ENCODE assay signal across 8 mouse cellular contexts in genomic region chr13:102644344-102644743, GRCm38 (mm10). TPM values are rescaled to one million over a fixed set of nuclear protein-coding genes. Genes with fewer than 3 reads are reported as not detected.
DNase-seq lines count a peak whose midpoint lies in the region; ATAC-seq and TF ChIP-seq lines count a peak whose summit lies in the region.
"Had no signal": no experiment of that assay in that cellular context is flagged by ENCODE, and none has a peak within 500 bp of the region (broad histone marks: within the 10 kb centered on the region; RNA-seq: fewer than 3 reads in every experiment).

No protein-coding gene starts in this region.

- H3K27me3 ChIP-seq in lung, embryonic 16.5 days (ENCODE audit: control insufficient read depth, insufficient read depth, low read depth, low read length) = no peaks in the 10 kb centered on the region
- no peaks in the 10 kb centered on the region for H3K27me3 ChIP-seq in forebrain, embryonic 13.5 days
- H3K27me3 ChIP-seq in limb, embryonic 15.5 days = peaks cover 4% of the 10 kb centered on the region; the same call in 1 of the 2 replicates
- H3K27me3 ChIP-seq in stomach, postnatal 0 days (ENCODE audit: control insufficient read depth, insufficient read depth, low read length) = no peaks in the 10 kb centered on the region
- H3K27me3 ChIP-seq: stomach, embryonic 15.5 days had no signal

- H3K9ac ChIP-seq in lung, embryonic 16.5 days (ENCODE audit: low read length) = no peak overlapping the region
- H3K9ac ChIP-seq in forebrain, embryonic 13.5 days = no peak overlapping the region
- no peak overlapping the region for H3K9ac ChIP-seq in limb, embryonic 15.5 days
- H3K9ac ChIP-seq in stomach, postnatal 0 days (ENCODE audit: low read length) = no peak overlapping the region; the same call in 1 of the 2 replicates
- H3K9ac ChIP-seq: stomach, embryonic 15.5 days had no signal

- H3K27ac ChIP-seq in lung, embryonic 16.5 days (ENCODE audit: low read length) = peak overlapping the region; percentile 50
- no peak overlapping the region for H3K27ac ChIP-seq in forebrain, embryonic 13.5 days
- peak overlapping the region; percentile 33; the same call in 1 of the 2 replicates for H3K27ac ChIP-seq in limb, embryonic 15.5 days
- peak overlapping the region; percentile 35; the same call in 1 of the 2 replicates for H3K27ac ChIP-seq in stomach, postnatal 0 days (replicated peaks)
- H3K27ac ChIP-seq: stomach, embryonic 15.5 days had no signal

- no peaks in the 10 kb centered on the region for H3K36me3 ChIP-seq in lung, embryonic 16.5 days (ENCODE audit: control insufficient read depth, insufficient read depth, low read length)
- H3K36me3 ChIP-seq in forebrain, embryonic 13.5 days (ENCODE audit: poor library complexity, severe bottlenecking) = no peaks in the 10 kb centered on the region
- no peaks in the 10 kb centered on the region for H3K36me3 ChIP-seq in limb, embryonic 15.5 days
- no peaks in the 10 kb centered on the region for H3K36me3 ChIP-seq in stomach, postnatal 0 days (ENCODE audit: control insufficient read depth, insufficient read depth, low read length)
- H3K36me3 ChIP-seq: stomach, embryonic 15.5 days had no signal

- no peak for TF ChIP-seq CTCF in lung, adult 2 months (IDR thresholded peaks at IDR 0.05; ENCODE audit: insufficient read depth, low read length)
- no peak for TF ChIP-seq CTCF in stomach, postnatal 0 days (IDR thresholded peaks at IDR 0.05; ENCODE audit: low read depth)

- ATAC-seq in lung, embryonic 16.5 days (ENCODE audit: low read depth) = 0 out of 2 replicates have a peak, but pooled peaks have one; percentile 21
- peak; percentile 57 for ATAC-seq in forebrain, embryonic 13.5 days
- no peak for ATAC-seq in limb, embryonic 15.5 days (ENCODE audit: insufficient number of reproducible peaks, low FRiP score, low TSS enrichment, low read depth)
- no peak for ATAC-seq in stomach, postnatal 0 days (ENCODE audit: low FRiP score, low TSS enrichment)

- no peak for TF ChIP-seq POLR2A in lung, adult 2 months (IDR thresholded peaks at IDR 0.05; ENCODE audit: borderline replicate concordance, extremely low read depth, low read depth, low read length)

- no peaks in the 10 kb centered on the region for H3K9me3 ChIP-seq in lung, embryonic 16.5 days (ENCODE audit: control insufficient read depth, low read length)
- no peaks in the 10 kb centered on the region for H3K9me3 ChIP-seq in forebrain, embryonic 13.5 days (replicated peaks)
- H3K9me3 ChIP-seq in limb, embryonic 15.5 days = no peaks in the 10 kb centered on the region
- no peaks in the 10 kb centered on the region for H3K9me3 ChIP-seq in stomach, postnatal 0 days (ENCODE audit: control insufficient read depth, low read length)
- H3K9me3 ChIP-seq: stomach, embryonic 15.5 days had no signal

- peaks cover 17% of the 10 kb centered on the region for H3K4me1 ChIP-seq in lung, embryonic 16.5 days (replicated peaks; ENCODE audit: control insufficient read depth, insufficient read depth, low read length)
- H3K4me1 ChIP-seq in lung, adult 2 months (ENCODE audit: control insufficient read depth, insufficient read depth, low read length) = peaks cover 5% of the 10 kb centered on the region
- H3K4me1 ChIP-seq in forebrain, embryonic 13.5 days = no peaks in the 10 kb centered on the region
- peaks cover 15% of the 10 kb centered on the region; the same call in 1 of the 2 replicates for H3K4me1 ChIP-seq in limb, embryonic 15.5 days
- no peaks in the 10 kb centered on the region for H3K4me1 ChIP-seq in stomach, postnatal 0 days (replicated peaks; ENCODE audit: control insufficient read depth, insufficient read depth)

- no peak for TF ChIP-seq EP300 in stomach, postnatal 0 days (optimal IDR thresholded peaks at IDR 0.05)

- H3K4me2 ChIP-seq in lung, embryonic 16.5 days (ENCODE audit: low read depth, low read length) = no peak overlapping the region; the same call in 1 of the 2 replicates
- peak overlapping the region; percentile 45 for H3K4me2 ChIP-seq in forebrain, embryonic 13.5 days
- H3K4me2 ChIP-seq in limb, embryonic 15.5 days = peak overlapping the region; percentile 31; the same call in 1 of the 2 replicates
- H3K4me2 ChIP-seq in stomach, postnatal 0 days (replicated peaks; ENCODE audit: low read depth) = no peak overlapping the region; the same call in 1 of the 2 replicates

- DNase-seq in lung, adult 2 months = no peak
- DNase-seq in stomach, postnatal 0 days (ENCODE audit: low spot score) = no peak
- DNase-seq in spleen, postnatal 10 days (ENCODE audit: low spot score in 2 of 2) = no peak
- no peak for DNase-seq in spleen, postnatal 4 days (ENCODE audit: low spot score in 2 of 2)

- H3K4me3 ChIP-seq in lung, embryonic 16.5 days (ENCODE audit: low read length) = no peak overlapping the region
- no peak overlapping the region for H3K4me3 ChIP-seq in lung, adult 2 months (replicated peaks; ENCODE audit: extremely low read depth, low read depth, low read length)
- no peak overlapping the region for H3K4me3 ChIP-seq in forebrain, embryonic 13.5 days
- H3K4me3 ChIP-seq in limb, embryonic 15.5 days = peak overlapping the region; percentile 16; the same call in 1 of the 2 replicates
- no peak overlapping the region for H3K4me3 ChIP-seq in stomach, postnatal 0 days (ENCODE audit: low read depth, low read length)
- H3K4me3 ChIP-seq: stomach, embryonic 15.5 days had no signal

- WGBS in lung, embryonic 16.5 days = 28% methylated on average over 8 of the region's 8 CpGs
- WGBS in lung, adult 2 months = 49% methylated on average over 8 of the region's 8 CpGs
- WGBS in forebrain, embryonic 13.5 days = 18% methylated on average over 8 of the region's 8 CpGs
- whole genome bisulfite sequencing in limb, embryonic 15.5 days = 18% methylated on average over 8 of the region's 8 CpGs
- WGBS in stomach, postnatal 0 days = 48% methylated on average over 8 of the region's 8 CpGs

RNA-seq across cellular contexts. Expression of gene Cd180, which starts 49.0 kb away (rescaled TPM):
- 0.44 and 0.64 TPM in 2 replicates for polyA plus RNA-seq in lung, embryonic 16.5 days (2015; fragmentation: Nextera tagmentation; extraction: Ambion mirVana)
- polyA plus RNA-seq in lung, adult 2 months (2012; rRNA removed) = 2.8 and 3.9 TPM in 2 replicates
- 0.38 and 0.40 TPM in 2 replicates for polyA plus RNA-seq in forebrain, embryonic 13.5 days (2015; fragmentation: Nextera tagmentation; extraction: Ambion mirVana)
- polyA plus RNA-seq in limb, embryonic 15.5 days (2015; fragmentation: Nextera tagmentation; extraction: Ambion mirVana) = 0.46 TPM in 2 replicates
- 0.35 and 0.42 TPM in 2 replicates for polyA plus RNA-seq in stomach, postnatal 0 days (2015; fragmentation: Nextera tagmentation; extraction: Ambion mirVana)

Comparison
In these comparisons a context has a peak if more than half of its experiments do, and no peak if none do; other contexts are left out.
1. ATAC-seq: peak in lung, embryonic 16.5 days (single experiment) and forebrain, embryonic 13.5 days (single experiment); none in limb, embryonic 15.5 days (single experiment) and stomach, postnatal 0 days (single experiment).
2. H3K4me2 ChIP-seq: peak in forebrain, embryonic 13.5 days (single experiment) and limb, embryonic 15.5 days (single experiment); none in lung, embryonic 16.5 days (single experiment) and stomach, postnatal 0 days (single experiment).